Mouse (Mus musculus) cerebellum, adult 2 months (tissue): Measurements from ENCODE around the gene Acadm.

Experiments used
- CTCF ChIP-seq: fragments of 200-500 bp; IDR thresholded peaks from 2 replicates; pipeline ENCODE4 v1.5.1; 2011; ENCODE audit warnings: low read depth, mild to moderate bottlenecking, control low read depth, low read length, moderate library complexity, borderline replicate concordance; ENCODE audit not compliant: insufficient read depth
- POLR2A ChIP-seq: fragments of 200-500 bp; IDR thresholded peaks from 2 replicates; pipeline ENCODE4 v1.6.1; 2011; ENCODE audit warnings: low read length, control low read depth, borderline replicate concordance; ENCODE audit not compliant: insufficient read depth

- TF ChIP-seq CTCF, result no peak
- TF ChIP-seq POLR2A, result no peak
Observed at GRCm38 (mm10) chr3:153959731-153960207, 15.3 kb upstream of the Acadm start.
